Mouse (Mus musculus) cerebellum, adult 2 months (tissue): Measurements from ENCODE around the gene Prdx5. TPM values are rescaled to one million over a fixed set of nuclear protein-coding genes. Genes with fewer than 3 reads are reported as not detected.
A peak's percentile ranks its signal among the peaks of the same experiment; 100 is the strongest.

ENCODE experiments used
- DNase-seq, 2 experiments: peaks; one replicate each; pipeline ENCODE4 v3.0.0; 2021
- H3K27ac ChIP-seq: fragments of 200-500 bp; 2 replicates; pipeline ENCODE4 v1.5.1; 2012; ENCODE audit warnings: low read length, control low read depth, inconsistent platforms; ENCODE audit not compliant: insufficient read depth
- H3K27me3 ChIP-seq: fragments of 200-500 bp; 2 replicates; pipeline ENCODE4 v1.6.1; 2012; ENCODE audit warnings: inconsistent platforms, mild to moderate bottlenecking, low read length, moderate library complexity; ENCODE audit not compliant: control insufficient read depth, insufficient read depth
- H3K4me1 ChIP-seq: fragments of 200-500 bp; 2 replicates; pipeline ENCODE4 v1.6.1; 2011; ENCODE audit warnings: low read length; ENCODE audit not compliant: control insufficient read depth, insufficient read depth
- H3K4me3 ChIP-seq: fragments of 200-500 bp; replicated peaks from 2 replicates; pipeline ENCODE3; 2011; ENCODE audit warnings: mild to moderate bottlenecking, low read depth, low read length, control low read depth; ENCODE audit not compliant: insufficient read depth
- CTCF ChIP-seq: fragments of 200-500 bp; IDR thresholded peaks from 2 replicates; pipeline ENCODE4 v1.5.1; 2011; ENCODE audit warnings: low read depth, mild to moderate bottlenecking, control low read depth, low read length, moderate library complexity, borderline replicate concordance; ENCODE audit not compliant: insufficient read depth
- POLR2A ChIP-seq: fragments of 200-500 bp; IDR thresholded peaks from 2 replicates; pipeline ENCODE4 v1.6.1; 2011; ENCODE audit warnings: low read length, control low read depth, borderline replicate concordance; ENCODE audit not compliant: insufficient read depth
- WGBS: fragments of 180-500 bp; shearing (Covaris S2); methylation state at CpG from one replicate; pipeline ENCODE4 v1.1.7; 2018; 5-methylcytosine and 5-hydroxymethylcytosine counted together
- polyA plus RNA-seq: library from polyadenylated mRNA; depleted of rRNA; stranded (reverse); fragments of >200 nt; gene quantifications from 2 replicates; pipeline ENCODE4 v1.2.3, GENCODE M21; 2012; rRNA removed

The Prdx5 gene
- polyA plus RNA-seq = 500 and 537 TPM in 2 replicates

- Histone ChIP-seq H3K27ac (peak within 1 kb of the TSS; percentile 80), H3K4me3 (peak within 1 kb of the TSS; percentile 92), H3K4me1 (peaks cover 9% of the 10 kb centered on the region), H3K27me3 (no peaks in the 10 kb centered on the region)
- DNase-seq = peak; percentile 89 to 92
- TF ChIP-seq CTCF = no peak
- TF ChIP-seq POLR2A = peak; percentile 90
- WGBS = under 1% methylated on average over 65 of the region's 65 CpGs
These were observed at the start of gene Prdx5, which contains the start of gene Trmt112 for GRCm38 (mm10) chr19:6909507-6910289. Gene Prdx5 (minus strand): TSS chr19:6910106. Gene Trmt112 (plus strand): TSS chr19:6909698.

- TF ChIP-seq CTCF (no peak), POLR2A (no peak)
- Histone ChIP-seq H3K27ac (no peak overlapping the region), H3K4me3 (no peak overlapping the region), H3K27me3 (no peaks in the 10 kb centered on the region), H3K4me1 (peaks cover 6% of the 10 kb centered on the region; the same call in 1 of the 2 replicates)
- DNase-seq = no peak
- 58% methylated on average over 10 of the region's 10 CpGs for WGBS
These were observed 46.6 kb upstream of the Prdx5 start for GRCm38 (mm10) chr19:6956461-6956860.

- Histone ChIP-seq H3K4me1 (peaks cover 6% of the 10 kb centered on the region; the same call in 1 of the 2 replicates), H3K27ac (no peak overlapping the region), H3K4me3 (no peak overlapping the region), H3K27me3 (no peaks in the 10 kb centered on the region)
- no peak for DNase-seq
- WGBS = 67% methylated on average over 7 of the region's 7 CpGs
- TF ChIP-seq CTCF = no peak
- no peak for TF ChIP-seq POLR2A
These were observed 45.5 kb upstream of the Prdx5 start for GRCm38 (mm10) chr19:6955424-6955823.

GRCm38 (mm10) chr19:6954046-6954445 is 44.1 kb upstream of the Prdx5 start:
- H3K27me3 ChIP-seq = no peaks in the 10 kb centered on the region
- 37% methylated on average over 9 of the region's 9 CpGs for WGBS
- no peak overlapping the region for H3K4me3 ChIP-seq
- H3K4me1 ChIP-seq = peaks cover 7% of the 10 kb centered on the region
- no peak overlapping the region for H3K27ac ChIP-seq
- no peak for TF ChIP-seq CTCF
- TF ChIP-seq POLR2A = no peak
- DNase-seq = peak; percentile 40 to 56

GRCm38 (mm10) chr19:6952712-6953037 is 42.8 kb upstream of the Prdx5 start:
- H3K27ac ChIP-seq = peak overlapping the region; percentile 73; the same call in 1 of the 2 replicates
- peak overlapping the region; percentile 97 for H3K4me3 ChIP-seq
- DNase-seq = no peak
- peaks cover 21% of the 10 kb centered on the region for H3K4me1 ChIP-seq
- TF ChIP-seq POLR2A (no peak), CTCF (no peak)
- no peaks in the 10 kb centered on the region for H3K27me3 ChIP-seq
- 10% methylated on average over 3 of the region's 3 CpGs for WGBS

- H3K27ac ChIP-seq = peak overlapping the region; percentile 73
- WGBS = under 1% methylated on average over 31 of the region's 31 CpGs
- H3K4me1 ChIP-seq = peaks cover 22% of the 10 kb centered on the region
- peak; percentile 78 to 82 for DNase-seq
- H3K4me3 ChIP-seq = peak overlapping the region; percentile 97
- TF ChIP-seq POLR2A = no peak
- no peak for TF ChIP-seq CTCF
- H3K27me3 ChIP-seq = no peaks in the 10 kb centered on the region
These were observed 42.2 kb upstream of the Prdx5 start for GRCm38 (mm10) chr19:6951994-6952711.

GRCm38 (mm10) chr19:6951381-6951968 is 41.6 kb upstream of the Prdx5 start:
- peak overlapping the region; percentile 79 for H3K27ac ChIP-seq
- peak overlapping the region; percentile 97 for H3K4me3 ChIP-seq
- peaks cover 22% of the 10 kb centered on the region for H3K4me1 ChIP-seq
- DNase-seq = peak; percentile 94 to 96
- TF ChIP-seq POLR2A (peak; percentile 70; the same call in 1 of the 2 replicates), CTCF (no peak)
- H3K27me3 ChIP-seq = no peaks in the 10 kb centered on the region
- under 1% methylated on average over 35 of the region's 35 CpGs for WGBS
